Mouse (Mus musculus) brain, embryonic 18.5 days (tissue): ENCODE measurements around the gene Tmem269.

Experiments used
- DNase-seq: peaks from one replicate; pipeline ENCODE4 v3.0.0-alpha.2; 2012; ENCODE audit warnings: low read depth, low spot score

Gene Tmem269

GRCm38 (mm10) chr4:119238661-119239060 is 20.6 kb upstream of the Tmem269 start:
- DNase-seq: no peak

- DNase-seq: no peak
These were observed 16.3 kb upstream of the Tmem269 start for GRCm38 (mm10) chr4:119234348-119234747.

GRCm38 (mm10) chr4:119233256-119233901 is 15.4 kb upstream of the Tmem269 start:
- no peak for DNase-seq

GRCm38 (mm10) chr4:119232410-119233255 is 14.6 kb upstream of the Tmem269 start, which contains the start of the genes AU022252 and P3h1:
AU022252 (minus strand) TSS chr4:119232712.
P3h1 (plus strand) TSS chr4:119232915.
- DNase-seq: peak; percentile 96

GRCm38 (mm10) chr4:119226751-119227150 is 8.7 kb upstream of the Tmem269 start:
- no peak for DNase-seq

GRCm38 (mm10) chr4:119225719-119226118 is 7.7 kb upstream of the Tmem269 start:
- DNase-seq: no peak

GRCm38 (mm10) chr4:119224534-119224933 is 6.5 kb upstream of the Tmem269 start:
- DNase-seq: no peak

GRCm38 (mm10) chr4:119223696-119224095 is 5.7 kb upstream of the Tmem269 start:
- no peak for DNase-seq

- no peak for DNase-seq
These were observed 1.4 kb downstream of the Tmem269 start for GRCm38 (mm10) chr4:119216667-119217066.

- DNase-seq: peak; percentile 30
These were observed 13.3 kb downstream of the Tmem269 start for GRCm38 (mm10) chr4:119204672-119205071.

GRCm38 (mm10) chr4:119198105-119198504 is 19.9 kb downstream of the Tmem269 start:
- no peak for DNase-seq

GRCm38 (mm10) chr4:119195582-119196320 is 22.3 kb downstream of the Tmem269 start:
- no peak for DNase-seq

- peak; percentile 79 for DNase-seq
These were observed 23.0 kb downstream of the Tmem269 start, which contains the start of gene Svbp for GRCm38 (mm10) chr4:119194909-119195581. Svbp (plus strand) TSS chr4:119195306.

- DNase-seq: no peak
These were observed 25.3 kb downstream of the Tmem269 start for GRCm38 (mm10) chr4:119192757-119193156.

- DNase-seq: no peak
These were observed 26.7 kb downstream of the Tmem269 start for GRCm38 (mm10) chr4:119191273-119191672.

- no peak for DNase-seq
These were observed 27.4 kb downstream of the Tmem269 start for GRCm38 (mm10) chr4:119190618-119191017.

- DNase-seq: no peak
These were observed 28.2 kb downstream of the Tmem269 start, which contains the start of gene Ermap for GRCm38 (mm10) chr4:119189864-119190263. Ermap (minus strand) TSS chr4:119190011.

- DNase-seq: no peak
These were observed 28.6 kb downstream of the Tmem269 start for GRCm38 (mm10) chr4:119189392-119189791.

- no peak for DNase-seq
These were observed 29.8 kb downstream of the Tmem269 start for GRCm38 (mm10) chr4:119188060-119188785.

GRCm38 (mm10) chr4:119185771-119186170 is 32.2 kb downstream of the Tmem269 start:
- DNase-seq: no peak

GRCm38 (mm10) chr4:119183525-119183924 is 34.5 kb downstream of the Tmem269 start:
- DNase-seq: no peak
